ENCODE assay signal across 23 mouse cellular contexts in the genomic region with DNA sequence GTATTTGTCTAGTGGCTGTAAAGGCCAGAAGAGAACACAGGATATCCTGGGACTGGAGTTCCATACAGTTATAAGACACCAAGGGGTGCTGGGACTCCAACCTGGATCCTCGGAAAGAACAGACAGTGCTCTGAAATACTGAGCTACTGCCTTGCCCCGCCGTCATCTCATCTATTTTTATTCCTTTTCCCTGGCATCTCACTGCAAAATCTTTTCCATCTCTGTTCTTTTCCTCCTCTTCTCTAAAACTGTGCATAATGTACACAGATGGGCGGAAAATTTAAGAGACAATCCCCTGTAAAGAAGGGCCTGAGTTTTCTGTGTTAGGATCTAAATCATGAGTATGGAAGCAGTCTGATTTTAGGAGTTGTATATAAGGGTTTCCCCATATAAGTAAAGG.
DNase-seq lines count a peak whose midpoint lies in the region; ATAC-seq and TF ChIP-seq lines count a peak whose summit lies in the region.
"Had no signal": no experiment of that assay in that cellular context is flagged by ENCODE, and none has a peak within 500 bp of the region (broad histone marks: within the 10 kb centered on the region; RNA-seq: fewer than 3 reads in every experiment).

No protein-coding gene starts in this region.

- H3K27ac ChIP-seq in layer of hippocampus, adult 2 months, result peak overlapping the region; percentile 69
- H3K27ac ChIP-seq in left cerebral cortex, adult 2 months, result peak overlapping the region; percentile 74
- H3K27ac ChIP-seq: embryonic facial prominence, embryonic 13.5 days; embryonic facial prominence, embryonic 15.5 days; forebrain, embryonic 10.5 days; forebrain, embryonic 13.5 days; forebrain, embryonic 15.5 days had no signal

- peak; percentile 78 for ATAC-seq in frontal cortex, adult (ENCODE audit: low TSS enrichment)
- ATAC-seq: forebrain, embryonic 13.5 days; forebrain, embryonic 15.5 days had no signal

- TF ChIP-seq CTCF in layer of hippocampus, adult 2 months (conservative IDR thresholded peaks at IDR 0.05), result no peak
- TF ChIP-seq CTCF in left cerebral cortex, adult 2 months (IDR thresholded peaks at IDR 0.05), result no peak

- no peak for DNase-seq in frontal cortex, postnatal 14 days (ENCODE audit: low spot score in 2 of 2)
- no peak for DNase-seq in layer of hippocampus, adult 2 months (ENCODE audit: low spot score in 2 of 2)
- no peak for DNase-seq in layer of hippocampus, postnatal 36 days
- DNase-seq in left cerebral cortex, adult 2 months (ENCODE audit: extremely low spot score in 1 of 2, low spot score in 2 of 2), result no peak
- DNase-seq in left cerebral cortex, postnatal 10 days (ENCODE audit: extremely low spot score in 1 of 2, low spot score in 2 of 2), result no peak
- DNase-seq in brain, adult 2 months (ENCODE audit: low read depth, low spot score), result peak; percentile 51
- no peak for DNase-seq in embryo, embryonic 10 days (ENCODE audit: low spot score)
- DNase-seq: adrenal gland, adult 2 months; adrenal gland, postnatal 10 days; adrenal gland, postnatal 25 days; cerebellum, adult 11-12 months; cerebellum, adult 2 months; cerebellum, adult 9-10 months; cerebellum, postnatal 10 days; cerebellum, postnatal 25 days; embryo, embryonic 11 days had no signal

- H3K4me3 ChIP-seq in layer of hippocampus, adult 2 months, result no peak overlapping the region
- H3K4me3 ChIP-seq in left cerebral cortex, adult 2 months, result no peak overlapping the region
- H3K4me3 ChIP-seq: embryonic facial prominence, embryonic 13.5 days; embryonic facial prominence, embryonic 15.5 days; erythroblast, embryonic 14.5 days; forebrain, embryonic 10.5 days; forebrain, embryonic 13.5 days; forebrain, embryonic 15.5 days had no signal

- intact Hi-C loops in left cerebral cortex, adult 2 months (cut with DNase I), result no loop called here
- intact Hi-C loops in left cerebral cortex, postnatal 10 days (cut with DNase I), result no loop called here
